Mouse (Mus musculus) granulocyte monocyte progenitor cell, adult 5-6 weeks (primary cell): ENCODE measurements around the gene Diaph3. TPM values are rescaled to one million over a fixed set of nuclear protein-coding genes. Genes with fewer than 3 reads are reported as not detected.

Experiments
- ATAC-seq: replicated peaks from 2 replicates; pipeline ENCODE4 v1.8.0; 2016; ENCODE audit warnings: mild to moderate bottlenecking, moderate TSS enrichment, inconsistent platforms; ENCODE audit not compliant: poor library complexity, severe bottlenecking
- total RNA-seq, 2 experiments: library from RNA; stranded (forward) in 1 of 2; stranded (reverse) in 1 of 2; fragments of 200-712, 200-1000 nt in 1 of 2; fragments of >200 nt in 1 of 2; fragmentation: Nextera tagmentation in 1 of 2; gene quantifications; 2 replicates each; pipeline ENCODE4 v1.2.3; 2014 to 2017

Diaph3 gene
- total RNA-seq, 2 experiments from 2014 or later = 35.6 to 43.5 TPM

- peak; percentile 91 for ATAC-seq
These were observed 462.8 kb downstream of the Diaph3 start for GRCm38 (mm10) chr14:86678179-86678780.

GRCm38 (mm10) chr14:86677015-86677414, 464.0 kb downstream of the Diaph3 start:
- ATAC-seq = no peak

DNA sequence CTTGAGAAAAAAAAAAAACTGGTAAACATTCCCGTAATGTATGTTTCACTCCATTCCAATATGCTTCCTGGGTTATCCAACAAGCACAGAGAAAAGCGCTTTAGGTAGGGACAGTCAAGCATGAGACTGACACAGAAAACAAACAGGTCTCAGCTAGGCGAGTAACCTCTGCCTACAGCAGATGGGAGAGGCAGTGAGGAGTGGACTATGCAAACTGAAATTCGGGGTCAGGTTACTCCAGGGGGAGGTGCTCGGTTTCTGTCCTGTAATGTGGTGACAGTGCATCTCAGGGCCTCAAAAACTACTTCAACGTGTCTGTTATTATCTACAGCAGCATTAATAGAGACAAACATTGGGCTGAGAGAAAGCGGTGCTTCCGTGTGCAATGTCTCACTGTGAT, 465.7 kb downstream of the Diaph3 start:
- no peak for ATAC-seq

DNA sequence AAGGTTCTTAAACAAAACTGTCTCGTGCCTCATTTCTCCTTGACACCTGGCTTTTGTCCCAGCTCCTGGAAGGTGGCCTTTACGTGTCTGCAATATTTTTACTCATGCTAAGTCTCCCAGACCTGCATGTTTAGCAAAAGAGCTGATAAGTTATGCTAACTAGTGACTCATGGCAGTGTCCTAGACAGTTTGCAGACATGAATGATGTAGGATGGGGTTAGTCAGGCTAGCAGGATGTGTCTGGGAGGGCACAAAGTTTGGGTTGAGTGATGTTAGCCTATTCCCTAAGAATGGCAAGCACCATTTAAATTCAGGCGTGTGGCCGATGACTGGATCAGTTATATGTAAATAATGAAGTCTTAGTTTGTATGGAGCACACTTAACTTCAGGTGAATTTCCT, 478.2 kb downstream of the Diaph3 start:
- ATAC-seq = no peak

- ATAC-seq = no peak
These were observed 480.5 kb downstream of the Diaph3 start for GRCm38 (mm10) chr14:86660556-86660955.

- ATAC-seq = peak; percentile 91
These were observed 484.8 kb downstream of the Diaph3 start for GRCm38 (mm10) chr14:86656262-86656661.

DNA sequence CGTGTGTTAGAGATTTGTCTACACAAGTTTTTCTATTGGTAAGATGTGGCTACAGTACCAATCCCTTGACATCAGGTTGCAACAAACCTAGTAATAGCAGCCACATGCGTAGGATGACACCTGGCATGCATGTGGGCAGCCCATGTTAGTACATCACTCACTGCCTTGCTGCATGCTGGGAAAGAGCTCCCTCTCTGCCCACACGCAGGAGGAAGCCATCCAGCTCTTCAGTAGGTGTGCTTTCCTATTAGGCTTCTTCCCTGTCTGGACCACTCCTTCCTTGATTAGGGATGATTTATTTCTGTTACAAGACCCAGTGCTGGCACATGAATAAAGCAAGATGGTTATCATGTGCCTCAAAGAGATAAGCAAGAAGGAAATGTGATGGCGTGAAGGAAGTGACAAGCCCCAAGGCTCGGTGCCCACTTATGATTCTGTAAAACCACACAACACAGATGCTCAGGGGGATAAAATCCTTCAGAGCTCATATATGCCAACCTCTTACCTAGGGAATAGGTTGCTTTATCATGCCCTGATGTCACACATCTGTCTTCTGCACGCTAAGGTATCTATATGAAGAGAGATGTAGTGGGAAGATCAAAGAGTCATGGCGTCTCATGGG, 494.4 kb downstream of the Diaph3 start:
- ATAC-seq = peak; percentile 46; the same call in 1 of the 2 replicates

- ATAC-seq = no peak
These were observed 498.2 kb downstream of the Diaph3 start for GRCm38 (mm10) chr14:86642831-86643241.

GRCm38 (mm10) chr14:86641839-86642238, 499.2 kb downstream of the Diaph3 start:
- peak; percentile 52 for ATAC-seq

DNA sequence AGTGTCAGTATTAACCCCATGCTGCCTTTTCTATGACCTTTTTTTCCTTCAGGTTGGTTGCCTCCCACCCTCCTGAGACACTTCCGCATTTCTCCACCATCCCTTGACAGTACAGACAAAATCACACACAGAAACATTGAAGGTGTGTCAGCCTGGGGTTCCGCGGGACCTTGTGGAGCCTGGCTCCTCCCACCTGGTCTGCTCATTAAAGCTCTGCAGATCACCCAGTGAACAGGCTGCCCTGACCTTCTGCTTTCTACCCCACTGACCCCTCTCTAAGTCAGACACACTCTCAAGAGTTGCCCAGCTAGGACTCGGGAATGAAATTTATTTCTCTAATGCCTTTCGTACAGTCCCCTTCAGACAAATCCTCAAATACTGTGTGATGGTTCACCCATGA, 500.9 kb downstream of the Diaph3 start:
- ATAC-seq = no peak

GRCm38 (mm10) chr14:86635594-86636140, 505.4 kb downstream of the Diaph3 start:
- no peak for ATAC-seq

GRCm38 (mm10) chr14:86635052-86635451, 506.0 kb downstream of the Diaph3 start:
- no peak for ATAC-seq

DNA sequence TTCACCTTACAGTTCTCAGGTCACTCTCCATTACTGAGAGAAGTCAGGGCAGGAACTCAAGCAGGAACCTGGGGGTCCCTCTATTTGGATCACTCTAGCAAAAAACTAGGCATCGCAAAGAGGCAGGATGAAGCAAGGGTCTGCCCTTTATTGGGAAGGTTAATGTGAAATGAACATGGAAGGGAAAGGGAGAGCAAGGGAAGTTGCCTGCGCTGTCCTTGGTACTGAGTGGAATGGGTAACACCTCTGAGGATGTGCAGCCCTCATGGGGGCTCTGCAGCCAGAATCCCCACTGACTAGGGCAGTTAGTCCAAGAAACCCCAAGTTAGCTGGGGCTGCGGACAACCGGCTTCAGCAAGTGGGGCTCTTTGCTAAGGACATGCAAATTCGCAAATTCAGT, 507.2 kb downstream of the Diaph3 start:
- ATAC-seq = no peak

- ATAC-seq = no peak
These were observed 516.1 kb downstream of the Diaph3 start for GRCm38 (mm10) chr14:86624816-86625425.

DNA sequence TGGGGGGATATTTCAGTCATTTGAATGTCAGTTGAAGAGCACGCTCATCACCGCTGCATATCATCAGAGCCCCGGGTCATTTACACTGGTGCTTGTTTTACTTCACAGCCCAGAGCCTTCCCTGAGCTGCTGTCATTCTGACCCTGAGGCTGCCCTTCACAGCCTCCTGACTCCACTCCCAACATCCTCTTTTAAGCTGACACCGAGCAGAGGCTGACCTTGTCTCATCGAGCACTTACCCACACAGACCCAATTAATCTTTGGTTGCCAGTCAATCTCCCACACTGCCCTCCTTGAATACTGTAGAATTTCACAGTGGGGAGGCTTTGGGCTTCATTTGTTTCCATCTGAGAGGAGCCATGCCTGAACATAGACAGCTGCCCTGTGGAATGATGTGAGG, 521.4 kb downstream of the Diaph3 start:
- ATAC-seq = no peak
